Mouse (Mus musculus): Measurements from ENCODE around the gene Ankrd39. TPM values are rescaled to one million over a fixed set of nuclear protein-coding genes. Genes with fewer than 3 reads are reported as not detected.

Gene Ankrd39
- total RNA-seq (2015; ENCODE audit: low replicate concordance): not detected in 2 replicates
- 1.4 and 1.8 TPM in 2 replicates for total RNA-seq (2017; ENCODE audit: low replicate concordance)

GRCm38 (mm10) chr1:36546888-36547471 lies at the start of gene Ankrd39:
Gene Ankrd39, minus strand, starts transcription at chr1:36547445.
- ATAC-seq (replicated peaks; ENCODE audit: low FRiP score, poor library complexity, severe bottlenecking): peak; percentile 99

- ATAC-seq (replicated peaks; ENCODE audit: low FRiP score, poor library complexity, severe bottlenecking): no peak
Observed at GRCm38 (mm10) chr1:36596114-36596513, 48.9 kb upstream of the Ankrd39 start.

GRCm38 (mm10) chr1:36595167-36595931 lies 48.1 kb upstream of the Ankrd39 start:
- ATAC-seq (replicated peaks; ENCODE audit: low FRiP score, poor library complexity, severe bottlenecking): no peak

GRCm38 (mm10) chr1:36593099-36593498 lies 45.9 kb upstream of the Ankrd39 start:
- no peak for ATAC-seq (replicated peaks; ENCODE audit: low FRiP score, poor library complexity, severe bottlenecking)

- ATAC-seq (replicated peaks; ENCODE audit: low FRiP score, poor library complexity, severe bottlenecking): no peak
Observed at GRCm38 (mm10) chr1:36591408-36591807, 44.2 kb upstream of the Ankrd39 start.

GRCm38 (mm10) chr1:36590664-36591063 lies 43.4 kb upstream of the Ankrd39 start:
- ATAC-seq (replicated peaks; ENCODE audit: low FRiP score, poor library complexity, severe bottlenecking): no peak

- no peak for ATAC-seq (replicated peaks; ENCODE audit: low FRiP score, poor library complexity, severe bottlenecking)
Observed at GRCm38 (mm10) chr1:36589486-36589885, 42.2 kb upstream of the Ankrd39 start.

- ATAC-seq (replicated peaks; ENCODE audit: low FRiP score, poor library complexity, severe bottlenecking): no peak
Observed at GRCm38 (mm10) chr1:36588476-36589450, 41.5 kb upstream of the Ankrd39 start.

GRCm38 (mm10) chr1:36587860-36588259 lies 40.6 kb upstream of the Ankrd39 start:
- no peak for ATAC-seq (replicated peaks; ENCODE audit: low FRiP score, poor library complexity, severe bottlenecking)

- ATAC-seq (replicated peaks; ENCODE audit: low FRiP score, poor library complexity, severe bottlenecking): no peak
Observed at GRCm38 (mm10) chr1:36586288-36586687, 39.0 kb upstream of the Ankrd39 start.

- no peak for ATAC-seq (replicated peaks; ENCODE audit: low FRiP score, poor library complexity, severe bottlenecking)
Observed at GRCm38 (mm10) chr1:36583408-36584116, 36.3 kb upstream of the Ankrd39 start.

GRCm38 (mm10) chr1:36582211-36582610 lies 35.0 kb upstream of the Ankrd39 start:
- no peak for ATAC-seq (replicated peaks; ENCODE audit: low FRiP score, poor library complexity, severe bottlenecking)

GRCm38 (mm10) chr1:36581260-36581659 lies 34.0 kb upstream of the Ankrd39 start:
- no peak for ATAC-seq (replicated peaks; ENCODE audit: low FRiP score, poor library complexity, severe bottlenecking)

GRCm38 (mm10) chr1:36580384-36581207 lies 33.4 kb upstream of the Ankrd39 start:
- 0 out of 2 replicates have a peak, but pooled peaks have one; percentile 11 for ATAC-seq (replicated peaks; ENCODE audit: low FRiP score, poor library complexity, severe bottlenecking)

- 0 out of 2 replicates have a peak, but pooled peaks have one; percentile 14 for ATAC-seq (replicated peaks; ENCODE audit: low FRiP score, poor library complexity, severe bottlenecking)
Observed at GRCm38 (mm10) chr1:36579974-36580383, 32.7 kb upstream of the Ankrd39 start.

GRCm38 (mm10) chr1:36576991-36577675 lies 29.9 kb upstream of the Ankrd39 start:
- ATAC-seq (replicated peaks; ENCODE audit: low FRiP score, poor library complexity, severe bottlenecking): no peak

- no peak for ATAC-seq (replicated peaks; ENCODE audit: low FRiP score, poor library complexity, severe bottlenecking)
Observed at GRCm38 (mm10) chr1:36575347-36575746, 28.1 kb upstream of the Ankrd39 start.
